In the genomic region with DNA sequence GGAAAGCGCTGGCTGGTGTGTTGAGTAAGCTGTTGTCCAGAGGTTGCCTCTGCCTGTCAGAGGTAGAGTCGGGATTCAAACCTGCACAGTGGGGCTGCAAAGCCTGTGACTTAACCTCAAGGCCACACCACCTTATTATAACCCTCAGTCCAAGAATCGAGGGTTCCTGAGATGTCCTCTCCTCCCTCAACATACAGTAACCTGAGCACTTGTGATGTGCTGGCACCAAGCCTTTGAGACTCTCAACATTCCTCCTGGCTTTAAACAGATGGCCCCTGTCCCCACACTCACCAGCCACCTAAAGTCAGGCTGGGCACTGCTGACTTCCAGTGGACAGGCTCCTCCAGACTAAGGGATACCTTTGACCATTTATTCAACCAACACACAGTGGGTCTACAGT, we compare ENCODE assay signal across 13 mouse cellular contexts.
DNase-seq lines count a peak whose midpoint lies in the region; ATAC-seq and TF ChIP-seq lines count a peak whose summit lies in the region.
"Had no signal": no experiment of that assay in that cellular context is flagged by ENCODE, and none has a peak within 500 bp of the region (broad histone marks: within the 10 kb centered on the region; RNA-seq: fewer than 3 reads in every experiment).

No protein-coding gene starts in this region.

- H3K27ac ChIP-seq in hindbrain, embryonic 10.5 days = 0 out of 2 replicates have a peak overlapping the region, but pooled peaks have one; percentile 12
- H3K27ac ChIP-seq in hindbrain, embryonic 11.5 days (ENCODE audit: low read depth, low read length) = no peak overlapping the region
- 0 out of 2 replicates have a peak overlapping the region, but pooled peaks have one; percentile 48 for H3K27ac ChIP-seq in liver, postnatal 0 days (ENCODE audit: low read depth)
- H3K27ac ChIP-seq in liver, embryonic 12.5 days = no peak overlapping the region
- H3K27ac ChIP-seq in embryonic fibroblast, embryonic 13.5 days (ENCODE audit: insufficient read depth, low read length) = peak overlapping the region; percentile 78
- peak overlapping the region; percentile 63 for H3K27ac ChIP-seq in small intestine, adult 2 months (ENCODE audit: insufficient read depth, low read depth, low read length)
- H3K27ac ChIP-seq: hindbrain, embryonic 15.5 days had no signal

- H3K4me1 ChIP-seq in hindbrain, embryonic 10.5 days (replicated peaks) = peaks cover 81% of the 10 kb centered on the region
- H3K4me1 ChIP-seq in hindbrain, embryonic 11.5 days (replicated peaks; ENCODE audit: control insufficient read depth, insufficient read depth, low read length) = peaks cover 5% of the 10 kb centered on the region
- peaks cover 18% of the 10 kb centered on the region for H3K4me1 ChIP-seq in liver, postnatal 0 days (ENCODE audit: insufficient read depth)
- H3K4me1 ChIP-seq in liver, embryonic 12.5 days = peaks cover 62% of the 10 kb centered on the region
- H3K4me1 ChIP-seq in embryonic fibroblast, embryonic 13.5 days (ENCODE audit: control insufficient read depth, insufficient read depth, low read length) = peaks cover 66% of the 10 kb centered on the region
- peaks cover 11% of the 10 kb centered on the region; the same call in 1 of the 2 replicates for H3K4me1 ChIP-seq in small intestine, adult 2 months (ENCODE audit: control insufficient read depth, insufficient read depth, insufficient read length, low read length)

- WGBS in hindbrain, embryonic 10.5 days = 82% methylated on average over 3 of the region's 3 CpGs
- WGBS in hindbrain, embryonic 11.5 days = 92% methylated on average over 3 of the region's 3 CpGs
- 72% methylated on average over 3 of the region's 3 CpGs for WGBS in liver, postnatal 0 days (ENCODE audit: insufficient replicate concordance)
- 65% methylated on average over 3 of the region's 3 CpGs for WGBS in liver, embryonic 12.5 days (ENCODE audit: insufficient replicate concordance)
- WGBS in small intestine, adult 2 months = 64% methylated on average over 3 of the region's 3 CpGs

- no peak for DNase-seq in hindbrain, embryonic 10.5 days (ENCODE audit: low spot score)
- no peak for DNase-seq in hindbrain, embryonic 11.5 days (ENCODE audit: low spot score)
- no peak for DNase-seq in liver, postnatal 0 days
- DNase-seq in cerebellum, adult 8-10 months = no peak
- DNase-seq: gastrocnemius, postnatal 10 days; thymus, postnatal 36 days had no signal

- H3K9me3 ChIP-seq in hindbrain, embryonic 10.5 days = no peaks in the 10 kb centered on the region
- H3K9me3 ChIP-seq in hindbrain, embryonic 11.5 days (ENCODE audit: control insufficient read depth, low read length) = no peaks in the 10 kb centered on the region
- no peaks in the 10 kb centered on the region for H3K9me3 ChIP-seq in liver, postnatal 0 days (ENCODE audit: low read length)
- H3K9me3 ChIP-seq in liver, embryonic 12.5 days (replicated peaks) = no peaks in the 10 kb centered on the region
- H3K9me3 ChIP-seq: hindbrain, embryonic 15.5 days; megakaryocyte, embryonic 14.5 days; neural tube, embryonic 13.5 days had no signal

- ATAC-seq in hindbrain, embryonic 11.5 days (ENCODE audit: low FRiP score) = no peak
- ATAC-seq in liver, postnatal 0 days = no peak
- ATAC-seq in liver, embryonic 12.5 days = no peak
- ATAC-seq: forebrain, embryonic 16.5 days had no signal

- H3K27me3 ChIP-seq in hindbrain, embryonic 10.5 days (ENCODE audit: insufficient read depth, poor library complexity, severe bottlenecking) = peaks cover 3% of the 10 kb centered on the region; the same call in 1 of the 2 replicates
- no peaks in the 10 kb centered on the region for H3K27me3 ChIP-seq in hindbrain, embryonic 11.5 days (ENCODE audit: control insufficient read depth, insufficient read depth, low read length)
- no peaks in the 10 kb centered on the region for H3K27me3 ChIP-seq in liver, postnatal 0 days (ENCODE audit: insufficient read depth, low read length)
- H3K27me3 ChIP-seq in liver, embryonic 12.5 days (replicated peaks) = peaks cover 15% of the 10 kb centered on the region; the same call in 1 of the 2 replicates
- H3K27me3 ChIP-seq in small intestine, adult 2 months (ENCODE audit: control insufficient read depth, insufficient read depth, low read length) = no peaks in the 10 kb centered on the region; the same call in 1 of the 2 replicates
- H3K27me3 ChIP-seq: hindbrain, embryonic 15.5 days; neural tube, embryonic 13.5 days had no signal

- H3K9ac ChIP-seq in hindbrain, embryonic 11.5 days (ENCODE audit: low read depth, low read length) = no peak overlapping the region
- no peak overlapping the region for H3K9ac ChIP-seq in liver, postnatal 0 days (replicated peaks)
- H3K9ac ChIP-seq in liver, embryonic 12.5 days = no peak overlapping the region
- H3K9ac ChIP-seq: hindbrain, embryonic 15.5 days; neural tube, embryonic 13.5 days had no signal

- no peak for TF ChIP-seq CTCF in liver, postnatal 0 days (IDR thresholded peaks at IDR 0.05; ENCODE audit: low read depth)
- TF ChIP-seq CTCF in embryonic fibroblast, embryonic 13.5 days (IDR thresholded peaks at IDR 0.05; ENCODE audit: borderline replicate concordance, insufficient read depth, low read length) = no peak
- TF ChIP-seq CTCF in small intestine, adult 2 months (IDR thresholded peaks at IDR 0.05; ENCODE audit: extremely low read depth, insufficient read length, insufficient replicate concordance, low read depth, low read length) = no peak

- TF ChIP-seq POLR2A in embryonic fibroblast, embryonic 13.5 days (IDR thresholded peaks at IDR 0.05; ENCODE audit: low read depth, low read length) = no peak
- TF ChIP-seq POLR2A in small intestine, adult 2 months (IDR thresholded peaks at IDR 0.05; ENCODE audit: low read depth, low read length) = no peak

- no peak overlapping the region for H3K4me2 ChIP-seq in hindbrain, embryonic 11.5 days (replicated peaks; ENCODE audit: low read depth, low read length)
- no peak overlapping the region for H3K4me2 ChIP-seq in liver, postnatal 0 days (ENCODE audit: low read depth, low read length)
- no peak overlapping the region for H3K4me2 ChIP-seq in liver, embryonic 12.5 days
- H3K4me2 ChIP-seq: hindbrain, embryonic 15.5 days; neural tube, embryonic 13.5 days had no signal

- H3K4me3 ChIP-seq in hindbrain, embryonic 10.5 days = no peak overlapping the region
- H3K4me3 ChIP-seq in hindbrain, embryonic 11.5 days (ENCODE audit: low read depth, low read length) = no peak overlapping the region
- H3K4me3 ChIP-seq in liver, postnatal 0 days (ENCODE audit: low read depth, low read length) = no peak overlapping the region
- no peak overlapping the region for H3K4me3 ChIP-seq in liver, embryonic 12.5 days
- H3K4me3 ChIP-seq in embryonic fibroblast, embryonic 13.5 days (ENCODE audit: insufficient read depth, low read length) = no peak overlapping the region
- no peak overlapping the region for H3K4me3 ChIP-seq in small intestine, adult 2 months (ENCODE audit: low read depth, low read length)
- H3K4me3 ChIP-seq: hindbrain, embryonic 15.5 days; megakaryocyte, embryonic 14.5 days; neural tube, embryonic 13.5 days had no signal

- no peaks in the 10 kb centered on the region for H3K36me3 ChIP-seq in hindbrain, embryonic 10.5 days
- H3K36me3 ChIP-seq in hindbrain, embryonic 11.5 days (ENCODE audit: control insufficient read depth, insufficient read depth, low read length) = no peaks in the 10 kb centered on the region
- H3K36me3 ChIP-seq in liver, postnatal 0 days (replicated peaks; ENCODE audit: insufficient read depth, low read length) = no peaks in the 10 kb centered on the region
- no peaks in the 10 kb centered on the region for H3K36me3 ChIP-seq in liver, embryonic 12.5 days
- H3K36me3 ChIP-seq in small intestine, adult 2 months (ENCODE audit: control insufficient read depth, insufficient read depth, low read length) = no peaks in the 10 kb centered on the region
- H3K36me3 ChIP-seq: hindbrain, embryonic 15.5 days; neural tube, embryonic 13.5 days had no signal

- TF ChIP-seq EP300 in liver, postnatal 0 days (IDR thresholded peaks at IDR 0.05; ENCODE audit: low read depth) = no peak

Comparison
In these comparisons a context has a peak if more than half of its experiments do, and no peak if none do; other contexts are left out.
1. H3K27ac ChIP-seq: peak in hindbrain, embryonic 10.5 days (single experiment), liver, postnatal 0 days (single experiment), embryonic fibroblast, embryonic 13.5 days (single experiment) and small intestine, adult 2 months (single experiment); none in hindbrain, embryonic 11.5 days (single experiment) and liver, embryonic 12.5 days (single experiment).